Mouse (Mus musculus): ENCODE results near the gene Wdr11.

GRCm38 (mm10) chr7:129655604-129656226 lies 64.1 kb downstream of the Wdr11 start:
- TF ChIP-seq CTCF (IDR thresholded peaks at IDR 0.05; ENCODE audit: low read depth, low read length) (no peak), EP300 (IDR thresholded peaks at IDR 0.05; ENCODE audit: insufficient read depth, low read depth, low read length) (no peak)

Measured in ES-Bruce4 (cell line).